18 mouse cellular contexts compared by ENCODE assay signal in the genomic region with DNA sequence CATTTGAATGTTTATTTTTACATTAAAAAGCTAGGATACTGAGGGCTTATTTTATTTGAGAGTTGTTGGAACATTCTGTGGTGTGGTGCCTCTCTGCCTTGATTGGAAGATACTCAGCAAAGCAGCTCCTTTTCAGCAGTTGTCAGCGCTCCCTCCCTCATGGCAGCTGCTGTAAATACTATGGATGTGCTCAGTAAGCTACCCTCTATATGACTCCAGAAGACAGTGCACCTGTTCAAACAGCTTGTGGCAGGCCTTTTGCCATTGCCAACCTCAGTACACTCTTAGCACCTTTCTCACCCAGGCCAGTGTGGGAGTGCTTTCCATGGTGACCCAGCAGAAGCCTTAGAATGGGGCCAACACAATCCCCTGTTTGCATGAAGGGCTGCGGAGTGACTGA. TPM values are rescaled to one million over a fixed set of nuclear protein-coding genes. Genes with fewer than 3 reads are reported as not detected.
"Had no signal": no experiment of that assay in that cellular context is flagged by ENCODE, and none has a peak within 500 bp of the region (broad histone marks: within the 10 kb centered on the region; RNA-seq: fewer than 3 reads in every experiment).

No protein-coding gene starts in this region.

- DNase-seq: retina, postnatal 1 day; right cerebral cortex, adult 18-20 months; right cerebral cortex, postnatal 14 days; right cerebral cortex, postnatal 25 days; right cerebral cortex, postnatal 4 days; spleen, adult 18-20 months; thymus, adult 18-20 months; thymus, adult 2 months; thymus, postnatal 14 days; thymus, postnatal 25 days; thymus, postnatal 36 days; thymus, postnatal 4 days had no signal

- H3K9ac ChIP-seq: neural tube, embryonic 13.5 days; neural tube, embryonic 15.5 days; stomach, embryonic 15.5 days had no signal

- H3K4me3 ChIP-seq: neural tube, embryonic 13.5 days; neural tube, embryonic 15.5 days; stomach, embryonic 15.5 days had no signal

- H3K36me3 ChIP-seq: neural tube, embryonic 13.5 days; neural tube, embryonic 15.5 days; stomach, embryonic 15.5 days had no signal

- H3K27ac ChIP-seq: neural tube, embryonic 13.5 days; neural tube, embryonic 15.5 days; stomach, embryonic 15.5 days; stomach, postnatal 0 days had no signal

- H3K9me3 ChIP-seq: neural tube, embryonic 13.5 days; neural tube, embryonic 15.5 days; stomach, embryonic 15.5 days had no signal

- H3K27me3 ChIP-seq: neural tube, embryonic 13.5 days; neural tube, embryonic 15.5 days; stomach, embryonic 15.5 days had no signal

- H3K4me1 ChIP-seq: neural tube, embryonic 13.5 days; neural tube, embryonic 15.5 days; stomach, embryonic 15.5 days had no signal

- H3K4me2 ChIP-seq: neural tube, embryonic 13.5 days; neural tube, embryonic 15.5 days; stomach, embryonic 15.5 days had no signal

RNA-seq across cellular contexts. Expression of gene Ccdc73, which starts 32.4 kb away (rescaled TPM):
- total RNA-seq: neutrophil, adult 5-6 weeks had no signal
- polyA plus RNA-seq: small intestine, adult 2 months had no signal
